Comparison of ENCODE assay signal across 7 mouse cellular contexts in genomic region chr7:106215910-106216309, GRCm38 (mm10). TPM values are rescaled to one million over a fixed set of nuclear protein-coding genes. Genes with fewer than 3 reads are reported as not detected.
"Had no signal": no experiment of that assay in that cellular context is flagged by ENCODE, and none has a peak within 500 bp of the region (broad histone marks: within the 10 kb centered on the region; RNA-seq: fewer than 3 reads in every experiment).

No protein-coding gene starts in this region.

RNA-seq across cellular contexts. Expression of gene Gvin1, which starts 0.8 kb away (rescaled TPM):
- polyA plus RNA-seq: limb, embryonic 11.5 days; limb, embryonic 12.5 days; limb, embryonic 15.5 days; midbrain, embryonic 10.5 days; midbrain, embryonic 15.5 days; myocyte; neural tube, embryonic 12.5 days had no signal
